Mouse (Mus musculus): ENCODE data around the gene Pde6h. TPM values are rescaled to one million over a fixed set of nuclear protein-coding genes. Genes with fewer than 3 reads are reported as not detected.
"Not testable (repeated sequence)": the region's sequence is repeated elsewhere in the genome, so short reads cannot be mapped to it uniquely, and the experiment has no call there.

Pde6h gene
- polyA plus RNA-seq (2012; rRNA removed), result 0.30 and 23.6 TPM in 2 replicates

DNA sequence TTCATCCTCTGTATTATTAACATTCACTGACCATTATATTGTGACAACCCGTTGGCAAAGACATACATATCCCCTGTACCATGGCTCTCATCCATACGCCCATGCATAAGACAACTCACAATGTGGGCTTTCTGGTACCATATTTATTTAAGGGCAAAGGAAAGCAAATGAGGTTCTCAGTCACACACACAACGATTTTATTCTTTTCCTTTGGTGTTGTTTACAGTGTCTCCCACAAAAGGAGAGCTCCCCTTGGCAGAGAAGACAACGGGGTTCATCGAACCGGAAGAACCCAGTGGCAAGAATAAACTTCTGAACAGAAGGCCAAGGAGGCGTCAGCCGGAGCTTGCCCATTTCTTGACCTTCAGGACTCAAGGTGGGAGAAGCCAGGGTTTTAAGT lies at the start of gene Pde6h:
Pde6h (plus strand) TSS at position 301 of the 400 bp plus-strand sequence.
- no peak for DNase-seq (ENCODE audit: low read depth)

DNA sequence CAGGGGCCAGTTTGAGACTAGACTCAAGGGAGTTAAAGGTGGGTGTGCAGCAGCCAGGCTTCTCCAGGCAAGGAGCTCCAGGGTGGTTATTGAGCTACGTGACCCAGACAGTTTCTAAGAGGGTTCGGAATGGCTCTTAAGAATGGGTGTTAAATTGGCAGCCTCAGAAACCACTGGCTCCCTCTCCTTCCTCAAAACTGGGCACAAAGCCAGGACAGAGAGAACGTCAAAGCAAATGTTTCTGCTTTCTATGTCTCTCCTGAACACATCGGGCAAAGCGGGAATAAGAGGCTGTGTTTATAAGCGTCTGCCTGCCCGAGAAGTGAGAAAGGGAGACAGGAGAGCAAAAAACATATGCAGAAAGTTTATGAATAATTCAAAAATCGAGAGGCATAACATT lies 49.0 kb upstream of the Pde6h start:
- no peak for DNase-seq (ENCODE audit: low read depth)

DNA sequence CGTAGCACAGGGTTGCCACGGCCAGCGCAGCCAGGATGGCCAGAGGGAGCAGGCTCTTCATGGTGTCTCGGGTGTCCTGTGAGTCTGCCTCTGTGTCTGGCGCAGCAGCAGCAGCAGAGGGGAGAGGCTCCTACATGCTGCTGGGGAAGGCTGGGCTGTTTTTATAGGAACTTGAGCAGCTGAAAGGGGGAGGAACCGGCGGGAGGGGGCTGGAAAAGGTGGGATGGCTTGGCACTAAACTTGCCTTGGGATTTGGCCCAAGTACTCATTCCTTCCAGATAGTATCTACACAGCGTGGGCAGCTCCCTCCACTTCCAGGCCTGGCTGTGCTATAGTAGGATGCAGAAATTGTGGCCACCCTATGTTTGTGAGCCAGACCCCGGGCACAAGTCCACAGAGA lies 48.0 kb upstream of the Pde6h start, which contains the start of gene Mgp:
Mgp (minus strand) TSS at position 154 of the 400 bp plus-strand sequence.
- no peak for DNase-seq (ENCODE audit: low read depth)

DNA sequence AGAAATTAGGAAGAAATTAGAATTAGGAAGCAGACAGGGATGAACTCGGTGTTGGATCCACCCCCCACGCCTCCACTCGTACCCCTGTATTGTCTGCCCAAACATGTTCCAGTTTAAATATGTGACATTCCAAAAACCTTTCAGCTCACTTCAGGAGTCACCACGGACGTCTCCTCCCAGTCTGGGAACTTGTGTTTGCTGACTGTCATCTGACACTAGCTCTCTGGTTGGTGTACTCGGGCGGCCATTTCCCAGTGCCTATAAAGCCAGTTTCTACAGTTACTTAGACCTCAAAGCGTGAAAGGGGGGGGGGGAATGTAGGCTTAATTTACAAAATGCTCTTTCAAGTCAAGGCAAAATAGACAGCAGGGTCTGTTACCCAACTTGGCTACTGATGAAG lies 42.0 kb upstream of the Pde6h start:
- no peak for DNase-seq (ENCODE audit: low read depth)

DNA sequence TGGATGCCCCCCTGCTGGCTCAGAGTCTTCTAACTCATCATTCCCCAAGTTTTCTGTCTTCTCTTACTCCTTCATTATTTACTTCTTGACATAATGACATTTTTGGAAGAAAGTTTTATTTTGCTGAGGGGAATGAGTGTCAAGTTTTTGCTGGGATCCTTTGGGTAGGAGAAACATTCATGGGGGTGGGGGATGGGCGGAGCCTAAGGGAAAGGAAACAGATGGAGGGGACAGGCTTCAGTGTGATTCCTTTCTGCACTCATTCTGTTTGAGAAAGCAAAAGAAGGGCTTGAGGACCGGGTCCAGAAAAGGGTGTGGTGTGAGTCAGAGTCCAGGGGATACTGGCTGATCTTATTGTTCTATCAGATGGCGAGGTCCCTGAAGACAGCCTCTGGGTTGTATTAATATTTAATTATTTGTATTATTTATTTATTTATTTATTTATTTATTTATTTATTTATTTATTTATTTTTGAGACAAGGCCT lies 40.2 kb upstream of the Pde6h start:
- DNase-seq (ENCODE audit: low read depth), result no peak

DNA sequence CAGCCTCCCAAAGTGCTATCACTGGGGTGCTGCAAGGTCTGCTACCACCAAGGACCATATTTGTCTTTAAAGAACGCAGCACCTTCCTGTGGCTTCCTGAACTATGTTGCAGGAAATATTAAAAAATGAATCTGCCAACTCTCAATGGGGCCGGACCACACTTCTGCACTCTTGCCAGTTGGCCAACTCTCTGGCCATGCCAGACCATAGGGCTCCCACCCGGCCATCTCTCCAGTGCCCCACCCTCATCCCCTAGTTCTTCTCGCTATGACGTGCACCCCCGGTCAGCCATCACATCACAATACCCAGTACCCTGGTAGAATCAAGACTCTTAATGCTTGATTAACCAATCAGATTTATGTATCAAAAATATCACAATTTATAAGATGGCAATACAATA lies 39.7 kb upstream of the Pde6h start:
- DNase-seq (ENCODE audit: low read depth), result no peak

DNA sequence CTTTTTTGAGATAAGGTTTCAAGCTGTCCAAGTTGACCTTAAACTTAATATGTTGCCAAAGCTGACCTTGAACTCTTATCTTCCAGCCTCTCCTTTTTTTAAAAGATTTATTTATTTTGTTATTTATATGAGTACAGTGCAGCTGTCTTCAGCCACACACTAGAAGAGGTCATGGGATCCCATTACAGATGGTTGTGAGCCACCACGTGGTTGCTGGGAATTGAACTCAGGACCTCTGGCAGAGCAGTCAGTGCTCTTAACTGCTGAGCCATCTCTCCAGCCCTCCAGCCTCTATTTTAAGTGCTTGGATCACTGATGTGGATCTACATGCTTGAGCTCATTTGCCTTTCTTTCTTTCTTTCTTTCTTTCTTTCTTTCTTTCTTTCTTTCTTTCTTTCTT lies 38.9 kb upstream of the Pde6h start:
- DNase-seq (ENCODE audit: low read depth), result not testable (repeated sequence)

DNA sequence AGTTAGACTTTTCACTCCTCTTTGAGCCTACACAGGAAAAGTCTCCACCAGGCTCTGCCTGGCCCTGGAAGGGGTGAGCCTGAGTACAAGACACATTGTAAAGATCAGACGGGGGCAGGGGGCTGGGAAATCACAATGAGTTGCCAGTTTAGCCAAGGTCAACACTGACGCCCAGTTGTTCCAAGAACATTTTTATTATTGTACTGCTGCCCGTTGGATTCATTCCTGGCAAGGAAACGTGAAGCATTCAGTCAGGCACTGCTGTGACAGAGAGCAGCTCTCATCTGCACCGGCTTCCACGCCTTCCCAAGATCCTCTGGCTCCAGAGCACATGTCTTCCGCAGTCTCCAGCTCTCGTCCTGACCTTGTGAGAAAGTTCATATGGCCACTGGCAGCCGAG lies 35.8 kb upstream of the Pde6h start:
- no peak for DNase-seq (ENCODE audit: low read depth)

DNA sequence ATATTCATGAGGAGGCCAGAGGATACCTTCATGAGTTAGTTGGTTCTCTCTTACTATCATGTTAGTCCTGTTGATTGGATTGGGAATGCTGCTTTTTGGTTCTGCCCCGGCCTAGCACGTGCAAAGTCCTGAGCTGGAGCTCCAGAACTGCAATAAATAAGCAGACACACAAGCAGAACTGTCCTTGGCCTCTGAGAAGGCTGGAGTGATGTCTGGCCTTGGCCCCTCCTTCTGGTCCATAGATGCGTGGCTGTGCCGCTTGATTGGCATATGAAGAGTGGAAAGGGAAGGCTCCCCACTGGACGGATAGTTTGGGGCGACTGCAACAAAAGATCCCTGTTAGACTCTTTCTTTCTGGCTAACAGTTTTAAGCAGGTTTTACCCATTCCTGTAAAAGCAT lies 34.6 kb upstream of the Pde6h start:
- DNase-seq (ENCODE audit: low read depth), result no peak

DNA sequence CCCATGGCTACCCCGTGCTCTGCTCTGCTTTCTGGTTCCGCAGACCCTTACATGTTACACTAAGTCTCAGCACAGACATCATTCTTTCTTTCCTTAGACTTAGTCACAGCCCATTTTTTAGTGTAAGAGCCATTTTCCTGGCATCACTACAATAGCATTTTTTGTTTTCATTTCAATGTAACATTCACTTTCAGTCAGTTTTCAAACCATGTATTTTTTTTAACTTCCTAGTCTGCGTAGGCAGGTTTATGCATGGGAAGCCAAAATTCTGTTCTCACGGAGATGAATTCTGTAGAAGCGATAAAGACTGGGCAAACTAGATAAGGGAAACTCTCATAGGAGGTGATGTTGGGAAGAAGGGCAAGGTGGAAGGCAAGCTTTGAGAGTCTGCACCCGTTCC lies 34.1 kb upstream of the Pde6h start:
- DNase-seq (ENCODE audit: low read depth), result no peak

DNA sequence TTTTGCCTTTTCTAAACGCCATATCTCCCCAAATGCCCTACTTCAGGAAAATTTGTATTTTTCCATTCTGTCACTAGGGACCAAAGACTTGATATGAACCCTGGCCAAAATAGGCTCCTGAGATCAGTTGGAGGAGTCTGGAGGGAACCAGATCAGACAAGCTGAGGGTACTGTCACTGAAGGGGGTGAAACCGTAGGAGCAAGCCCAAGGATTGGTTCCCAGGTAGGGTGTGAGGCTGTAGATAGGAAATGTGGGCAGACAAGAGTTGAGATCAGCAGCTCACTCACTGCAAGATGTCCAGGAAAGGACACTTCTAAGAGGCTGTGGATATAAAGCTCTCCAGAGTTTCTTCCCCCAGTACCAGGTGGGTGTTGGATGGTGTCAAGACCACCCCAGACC lies 31.6 kb upstream of the Pde6h start:
- DNase-seq (ENCODE audit: low read depth), result no peak

DNA sequence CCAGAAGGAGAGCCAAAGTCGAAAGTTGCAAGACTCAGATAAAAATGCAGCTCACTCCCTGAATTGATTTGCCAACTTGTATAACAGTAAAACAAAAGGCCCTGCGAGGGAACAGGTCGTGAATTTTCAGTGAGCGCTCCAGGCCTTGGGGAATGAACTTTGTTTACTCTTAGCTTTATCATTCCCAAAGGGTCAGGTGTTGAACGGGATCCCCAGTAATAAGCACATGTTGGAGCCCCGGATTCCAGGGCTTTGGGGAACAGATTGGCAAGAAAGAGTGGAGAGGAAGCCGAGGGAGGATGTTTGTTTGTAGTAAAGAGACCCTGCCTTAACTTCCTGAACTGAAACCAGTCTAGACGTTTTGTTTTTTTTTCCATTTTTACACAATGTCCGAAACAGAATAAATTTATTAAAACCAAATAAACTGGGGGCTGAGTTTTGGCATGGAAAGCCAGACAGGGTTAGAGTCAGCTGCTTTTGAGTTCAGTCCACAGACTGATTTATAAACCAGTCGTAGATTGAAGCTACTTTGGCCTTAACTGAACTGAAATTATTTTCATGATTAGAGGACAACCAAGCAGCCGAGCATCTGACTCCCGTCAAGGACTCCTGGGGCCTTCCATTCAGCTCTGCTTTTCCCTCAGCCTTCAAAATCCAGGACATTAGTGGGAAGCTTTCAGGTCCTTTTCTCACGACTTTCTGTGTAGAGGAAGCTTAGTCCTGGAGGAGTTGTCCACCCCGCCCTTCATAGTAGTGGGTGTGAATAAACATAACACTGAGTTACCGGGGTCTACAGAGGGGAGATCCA lies 28.9 kb upstream of the Pde6h start:
- DNase-seq (ENCODE audit: low read depth), result no peak

DNA sequence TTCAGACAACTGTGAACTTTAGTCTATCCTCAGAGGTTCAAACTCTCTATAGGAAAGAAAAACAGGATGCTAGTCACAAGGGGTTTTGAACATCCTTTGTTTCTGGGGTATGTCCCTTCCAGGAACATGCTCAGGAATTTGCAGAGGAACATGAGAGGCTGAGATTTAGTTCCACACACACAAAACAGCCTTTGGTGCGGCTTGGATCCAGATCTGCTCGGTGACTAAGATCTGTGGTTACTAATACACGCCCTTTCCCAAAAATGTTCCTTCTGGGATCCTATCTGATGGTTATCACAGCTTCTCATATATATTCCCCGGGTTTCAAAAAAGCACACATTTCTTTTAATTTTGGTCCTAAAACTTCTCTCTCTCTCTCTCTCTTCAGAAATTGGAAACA lies 25.8 kb upstream of the Pde6h start:
- DNase-seq (ENCODE audit: low read depth), result no peak

DNA sequence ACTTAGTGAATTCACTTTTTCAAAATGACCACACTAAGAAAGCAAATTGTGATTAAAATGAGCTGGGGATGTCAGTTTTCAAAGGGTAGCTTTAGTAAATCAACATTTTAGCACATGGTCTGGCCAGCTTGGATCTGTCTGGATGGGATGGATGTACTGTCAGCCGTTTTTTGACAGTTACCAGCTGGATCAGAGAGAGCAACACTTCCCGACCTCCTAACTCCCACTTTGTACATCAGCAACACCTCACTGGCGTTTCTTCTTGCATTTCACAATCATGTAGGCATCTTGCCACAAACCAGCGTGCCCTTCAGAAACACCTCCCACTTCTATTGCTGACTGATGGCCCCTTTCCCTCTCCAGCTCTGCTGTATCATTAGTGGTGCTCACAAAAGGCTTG lies 25.4 kb upstream of the Pde6h start:
- no peak for DNase-seq (ENCODE audit: low read depth)

DNA sequence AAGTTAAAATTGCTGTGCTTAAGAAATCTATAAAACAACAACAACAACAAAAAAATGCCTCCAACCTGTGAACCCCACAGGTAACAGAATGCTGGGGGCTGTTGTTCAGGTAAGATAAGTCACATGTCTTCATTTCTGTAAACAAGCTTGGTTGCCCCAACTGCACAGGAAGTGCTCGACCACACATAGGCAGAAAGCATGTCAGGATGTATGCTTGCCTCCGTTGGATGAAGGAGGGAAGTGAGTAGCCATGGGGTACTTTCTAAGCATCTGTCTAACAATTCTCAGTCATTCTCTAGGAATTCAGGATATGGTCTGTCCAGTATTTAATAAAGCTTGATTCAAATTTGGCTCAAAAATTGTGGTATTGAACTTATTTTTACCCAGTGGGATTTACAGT lies 24.7 kb upstream of the Pde6h start:
- DNase-seq (ENCODE audit: low read depth), result no peak

DNA sequence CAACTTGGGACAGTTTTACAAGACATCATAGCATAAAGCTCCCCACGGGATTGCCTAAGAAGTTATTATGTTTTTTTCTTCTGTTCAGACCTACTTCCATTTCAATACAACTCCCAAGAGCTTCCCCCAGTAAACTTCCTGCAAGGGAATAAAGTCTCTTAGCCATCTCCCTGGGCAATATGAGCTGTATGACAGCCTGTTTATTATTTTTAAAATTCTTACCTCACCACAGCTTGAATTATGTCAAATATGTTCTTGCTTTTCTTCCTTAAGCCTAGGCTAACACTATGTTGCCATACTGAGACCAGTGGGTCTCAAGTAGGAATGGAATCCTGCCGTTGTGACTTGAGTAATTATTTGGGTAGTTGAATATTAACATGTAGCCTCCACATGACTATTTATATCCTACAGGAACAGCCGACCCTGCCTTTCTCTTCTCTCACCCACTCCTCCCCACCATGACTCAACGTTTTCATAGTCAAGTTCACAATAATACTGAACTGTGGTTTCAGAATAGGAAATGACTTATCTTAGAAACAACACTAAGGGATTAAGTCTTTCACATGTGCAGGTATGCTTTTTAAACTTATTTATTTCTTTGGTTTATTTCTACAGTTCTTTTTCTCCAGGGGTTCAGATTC lies 23.1 kb upstream of the Pde6h start:
- no peak for DNase-seq (ENCODE audit: low read depth)

DNA sequence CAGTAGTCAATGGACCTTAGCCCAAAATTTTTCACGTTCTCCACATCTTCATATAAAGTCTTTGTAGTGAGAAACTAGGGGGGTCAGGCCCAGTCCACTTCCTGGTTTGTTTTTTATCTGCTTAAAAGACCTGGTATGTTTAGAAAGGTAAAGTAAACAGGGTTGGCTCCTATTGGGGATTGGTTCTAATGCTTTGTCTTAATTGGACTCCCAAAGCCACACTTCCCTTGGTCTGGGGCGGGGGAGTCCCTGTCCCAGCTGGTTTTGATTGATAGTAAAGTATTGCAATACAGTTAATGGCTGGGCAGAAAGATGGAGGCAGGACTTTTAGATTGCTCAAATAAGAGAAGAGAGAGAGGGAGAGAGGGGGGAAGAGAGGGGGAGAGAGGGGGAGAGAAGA lies 22.6 kb upstream of the Pde6h start:
- DNase-seq (ENCODE audit: low read depth), result no peak

DNA sequence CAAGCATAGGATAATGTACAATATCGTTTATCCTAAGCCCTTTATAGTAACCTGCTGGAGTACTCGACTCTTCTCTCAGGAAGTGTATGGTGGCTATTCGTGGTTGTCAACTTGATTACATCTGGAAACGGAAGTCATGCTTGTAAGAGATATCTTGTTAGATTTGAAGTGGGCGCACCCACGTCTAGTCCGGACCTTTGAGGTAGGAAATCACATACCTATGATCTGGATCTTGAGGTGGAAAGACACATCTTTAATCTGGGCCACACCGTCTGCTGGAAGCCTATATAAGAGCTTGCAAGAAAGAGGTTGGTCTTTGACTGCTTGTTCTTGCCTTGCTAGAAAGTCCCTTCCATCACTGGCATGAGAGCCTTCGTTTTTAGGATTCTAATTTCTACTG lies 21.1 kb upstream of the Pde6h start:
- DNase-seq (ENCODE audit: low read depth), result no peak

DNA sequence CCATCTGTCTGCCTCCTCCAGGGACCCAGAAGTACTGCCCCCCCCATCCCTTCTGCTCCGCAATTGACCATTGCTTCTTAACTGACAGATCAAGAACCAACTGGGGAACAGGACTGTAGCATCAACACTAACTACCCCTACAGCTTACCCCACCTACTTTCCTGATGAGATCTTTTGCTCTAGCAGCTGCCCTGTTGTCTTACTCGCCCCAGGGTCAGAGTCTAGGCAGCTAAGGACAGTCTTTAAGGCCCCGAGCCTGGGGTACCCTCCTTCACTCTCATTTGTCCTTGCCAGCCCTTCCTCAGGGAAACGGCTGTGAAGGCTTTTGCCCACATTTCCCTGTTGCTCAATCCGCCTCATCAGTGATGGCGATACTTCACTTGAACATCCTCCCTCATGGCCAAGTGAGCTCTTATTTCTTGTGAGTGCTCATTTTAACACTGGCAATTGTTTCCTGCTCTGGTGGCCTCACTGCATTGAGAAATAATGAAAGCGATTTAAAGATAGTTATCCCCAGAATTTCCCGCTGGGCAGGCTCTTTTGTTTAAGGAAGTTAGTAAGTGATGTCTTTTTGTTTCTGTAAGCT lies 19.7 kb upstream of the Pde6h start:
- DNase-seq (ENCODE audit: low read depth), result no peak

DNA sequence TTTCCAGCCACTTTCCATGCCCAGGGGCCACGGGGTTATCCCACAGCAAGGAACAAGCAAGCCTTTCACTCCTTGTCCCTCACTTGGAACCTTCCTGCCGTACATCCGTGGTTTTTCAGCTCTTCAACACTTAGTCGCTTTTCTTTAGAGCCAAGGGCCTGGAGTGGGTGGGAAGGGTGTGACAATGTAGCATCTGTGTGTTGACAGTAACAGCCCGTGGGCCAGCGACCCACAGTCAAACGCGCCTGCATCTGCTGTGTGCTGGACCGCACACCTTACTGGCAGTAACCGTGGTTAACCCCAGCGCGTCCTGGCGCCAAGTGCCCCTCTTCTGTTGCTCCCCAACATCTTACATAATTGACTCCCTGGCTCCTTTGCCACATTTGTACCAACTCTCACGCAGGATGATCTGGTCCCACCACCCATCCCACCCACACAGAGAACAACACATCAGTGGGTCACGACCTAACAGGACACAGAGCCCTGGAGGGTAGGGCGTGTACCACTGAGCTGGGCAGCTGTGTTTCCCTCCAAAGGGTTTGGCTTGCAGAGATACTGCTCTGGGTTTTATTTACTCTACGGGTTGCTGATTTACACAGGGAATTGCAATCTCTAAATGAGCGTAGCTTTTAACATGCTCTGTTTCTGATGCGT lies 17.2 kb upstream of the Pde6h start:
- DNase-seq (ENCODE audit: low read depth), result no peak

DNA sequence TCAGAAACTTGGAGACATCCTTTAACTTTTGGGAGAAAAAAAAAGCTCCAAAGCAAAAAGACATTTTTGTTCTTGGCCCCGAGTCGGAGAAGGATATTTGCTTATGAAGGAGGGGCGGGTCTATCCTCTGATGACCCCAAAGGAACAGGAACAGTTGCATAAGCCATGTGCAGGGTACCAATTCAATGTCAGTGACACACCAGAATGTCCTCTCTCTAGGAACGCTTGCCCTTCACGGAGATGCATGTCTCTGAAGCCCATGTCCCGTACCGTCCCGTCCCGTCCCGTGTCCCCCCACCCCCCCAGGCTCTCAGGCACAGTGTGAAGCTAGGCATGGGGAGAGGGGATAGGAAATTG lies 16.7 kb upstream of the Pde6h start:
- no peak for DNase-seq (ENCODE audit: low read depth)

DNA sequence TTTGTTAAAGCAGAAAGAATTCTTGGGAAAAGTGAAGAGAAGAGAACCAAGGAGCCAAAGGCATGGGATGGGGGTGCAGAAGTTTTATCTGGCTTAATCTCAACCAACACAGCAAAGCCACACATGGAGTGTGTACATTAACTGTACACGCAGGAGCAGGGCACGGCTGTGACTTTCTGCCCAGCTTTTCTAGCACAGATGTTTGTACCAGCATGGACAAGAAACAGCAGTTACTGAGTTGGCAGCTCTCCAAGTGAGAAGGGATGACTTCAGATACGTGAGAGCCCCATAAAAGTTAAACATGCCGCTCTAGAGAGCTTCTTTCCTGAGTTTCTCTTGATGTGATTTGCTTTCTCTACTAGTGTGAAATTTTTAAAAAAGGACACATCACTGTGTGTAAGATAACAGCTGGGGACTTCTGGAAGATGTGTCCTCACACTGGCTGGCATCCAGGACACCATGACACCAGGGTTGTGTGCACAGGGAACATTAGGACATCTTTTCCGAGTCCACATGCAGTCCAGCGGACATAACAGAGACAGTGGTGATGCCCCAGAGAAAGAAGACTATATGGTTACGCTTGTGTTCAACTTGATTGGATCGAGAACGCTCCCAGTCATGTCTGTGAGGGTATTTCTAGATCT lies 13.3 kb upstream of the Pde6h start:
- no peak for DNase-seq (ENCODE audit: low read depth)

Data from gonadal fat pad, adult 2 months (tissue).